Mouse (Mus musculus) liver, adult 2 months (tissue): ENCODE data around the gene Atrx.

Experiments used
- CTCF ChIP-seq: fragments of 200-500 bp; IDR thresholded peaks from 2 replicates; pipeline ENCODE4 v1.5.1; 2011; ENCODE audit warnings: low read depth, low read length, control low read depth
- POLR2A ChIP-seq: fragments of 200-500 bp; IDR thresholded peaks from 2 replicates; pipeline ENCODE4 v1.6.1; 2011; ENCODE audit warnings: low read length, control low read depth; ENCODE audit not compliant: insufficient read depth; ENCODE audit errors: extremely low read depth

- no peak for TF ChIP-seq CTCF
- TF ChIP-seq POLR2A, result no peak
Observed at GRCm38 (mm10) chrX:105901611-105902010, 27.6 kb downstream of the Atrx start.
